Mouse (Mus musculus): ENCODE results near the gene Tchp. TPM values are rescaled to one million over a fixed set of nuclear protein-coding genes. Genes with fewer than 3 reads are reported as not detected.
A peak's percentile ranks its signal among the peaks of the same experiment; 100 is the strongest.

The Tchp gene
- polyA plus RNA-seq, 1 experiment from 2014 or later, result 5.8 TPM

GRCm38 (mm10) chr5:114717937-114718336, 10.4 kb downstream of the Tchp start:
- H3K4me2 ChIP-seq (replicated peaks; ENCODE audit: low read depth), result no peak overlapping the region
- no peaks in the 10 kb centered on the region for H3K4me1 ChIP-seq (replicated peaks; ENCODE audit: control insufficient read depth, insufficient read depth)
- DNase-seq (ENCODE audit: low spot score), result no peak
- H3K9me3 ChIP-seq (ENCODE audit: control insufficient read depth, low read length), result no peaks in the 10 kb centered on the region
- no peak overlapping the region for H3K9ac ChIP-seq (ENCODE audit: low read length)
- no peaks in the 10 kb centered on the region for H3K27me3 ChIP-seq (ENCODE audit: control insufficient read depth, insufficient read depth, low read length)
- ATAC-seq (ENCODE audit: low FRiP score, low TSS enrichment), result no peak
- no peak for TF ChIP-seq EP300 (optimal IDR thresholded peaks at IDR 0.05)
- TF ChIP-seq CTCF (IDR thresholded peaks at IDR 0.05; ENCODE audit: low read depth), result no peak
- no peak overlapping the region for H3K4me3 ChIP-seq (ENCODE audit: low read depth, low read length)
- peaks cover 17% of the 10 kb centered on the region for H3K36me3 ChIP-seq (ENCODE audit: control insufficient read depth, insufficient read depth, low read length)
- WGBS, result 93% methylated on average over 8 of the region's 8 CpGs
- H3K27ac ChIP-seq (replicated peaks), result no peak overlapping the region

DNA sequence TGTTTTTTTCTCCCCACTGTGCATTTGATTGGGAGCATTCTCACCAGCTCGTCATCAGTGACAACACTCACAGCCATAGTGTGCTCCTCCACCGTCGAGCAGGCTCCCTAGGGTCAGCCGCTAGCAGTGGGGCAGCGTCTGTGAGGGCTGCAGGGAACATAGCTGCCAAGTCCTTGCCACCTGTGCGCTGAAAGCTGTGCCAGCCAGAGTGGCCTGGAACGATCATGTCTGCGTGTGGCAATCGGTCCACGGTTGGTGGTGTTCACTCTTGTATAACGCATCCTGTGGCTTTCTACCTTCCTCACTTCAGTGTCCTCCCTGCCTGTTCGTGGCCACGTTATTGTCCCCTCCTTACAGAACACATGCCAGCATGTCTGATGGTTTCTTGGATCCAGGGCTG, 10.9 kb downstream of the Tchp start:
- WGBS, result 86% methylated on average over 13 of the region's 13 CpGs
- H3K36me3 ChIP-seq (ENCODE audit: control insufficient read depth, insufficient read depth, low read length), result peaks cover 17% of the 10 kb centered on the region

GRCm38 (mm10) chr5:114719003-114719927, 11.7 kb downstream of the Tchp start:
- Histone ChIP-seq H3K9ac (ENCODE audit: low read length) (no peak overlapping the region), H3K27ac (replicated peaks) (peak overlapping the region; percentile 67), H3K4me2 (replicated peaks; ENCODE audit: low read depth) (no peak overlapping the region), H3K4me1 (replicated peaks; ENCODE audit: control insufficient read depth, insufficient read depth) (no peaks in the 10 kb centered on the region), H3K27me3 (ENCODE audit: control insufficient read depth, insufficient read depth, low read length) (no peaks in the 10 kb centered on the region), H3K4me3 (ENCODE audit: low read depth, low read length) (no peak overlapping the region), H3K9me3 (ENCODE audit: control insufficient read depth, low read length) (no peaks in the 10 kb centered on the region), H3K36me3 (ENCODE audit: control insufficient read depth, insufficient read depth, low read length) (peaks cover 17% of the 10 kb centered on the region)
- DNase-seq (ENCODE audit: low spot score) (peak; percentile 89), ATAC-seq (ENCODE audit: low FRiP score, low TSS enrichment) (peak; percentile 96)
- TF ChIP-seq CTCF (IDR thresholded peaks at IDR 0.05; ENCODE audit: low read depth) (no peak), EP300 (optimal IDR thresholded peaks at IDR 0.05) (no peak)
- 77% methylated on average over 20 of the region's 20 CpGs for WGBS

More for the DNA sequence above, 10.9 kb downstream of the Tchp start:
- no peak for ATAC-seq (ENCODE audit: low FRiP score, low TSS enrichment)
- Histone ChIP-seq H3K4me1 (replicated peaks; ENCODE audit: control insufficient read depth, insufficient read depth) (no peaks in the 10 kb centered on the region), H3K27ac (replicated peaks) (peak overlapping the region; percentile 67), H3K4me3 (ENCODE audit: low read depth, low read length) (no peak overlapping the region), H3K27me3 (ENCODE audit: control insufficient read depth, insufficient read depth, low read length) (no peaks in the 10 kb centered on the region), H3K4me2 (replicated peaks; ENCODE audit: low read depth) (no peak overlapping the region), H3K9me3 (ENCODE audit: control insufficient read depth, low read length) (no peaks in the 10 kb centered on the region), H3K9ac (ENCODE audit: low read length) (no peak overlapping the region)
- TF ChIP-seq CTCF (IDR thresholded peaks at IDR 0.05; ENCODE audit: low read depth) (no peak), EP300 (optimal IDR thresholded peaks at IDR 0.05) (no peak)
- DNase-seq (ENCODE audit: low spot score), result no peak

- Histone ChIP-seq H3K9ac (ENCODE audit: low read length) (no peak overlapping the region), H3K27ac (replicated peaks) (no peak overlapping the region), H3K4me2 (replicated peaks; ENCODE audit: low read depth) (no peak overlapping the region), H3K9me3 (ENCODE audit: control insufficient read depth, low read length) (no peaks in the 10 kb centered on the region), H3K4me3 (ENCODE audit: low read depth, low read length) (no peak overlapping the region), H3K4me1 (replicated peaks; ENCODE audit: control insufficient read depth, insufficient read depth) (no peaks in the 10 kb centered on the region), H3K27me3 (ENCODE audit: control insufficient read depth, insufficient read depth, low read length) (no peaks in the 10 kb centered on the region), H3K36me3 (ENCODE audit: control insufficient read depth, insufficient read depth, low read length) (peaks cover 17% of the 10 kb centered on the region)
- no peak for TF ChIP-seq EP300 (optimal IDR thresholded peaks at IDR 0.05)
- no peak for TF ChIP-seq CTCF (IDR thresholded peaks at IDR 0.05; ENCODE audit: low read depth)
- DNase-seq (ENCODE audit: low spot score) (no peak), ATAC-seq (ENCODE audit: low FRiP score, low TSS enrichment) (no peak)
- WGBS, result 97% methylated on average over 6 of the region's 6 CpGs
Observed at GRCm38 (mm10) chr5:114719928-114720270, 12.3 kb downstream of the Tchp start.

DNA sequence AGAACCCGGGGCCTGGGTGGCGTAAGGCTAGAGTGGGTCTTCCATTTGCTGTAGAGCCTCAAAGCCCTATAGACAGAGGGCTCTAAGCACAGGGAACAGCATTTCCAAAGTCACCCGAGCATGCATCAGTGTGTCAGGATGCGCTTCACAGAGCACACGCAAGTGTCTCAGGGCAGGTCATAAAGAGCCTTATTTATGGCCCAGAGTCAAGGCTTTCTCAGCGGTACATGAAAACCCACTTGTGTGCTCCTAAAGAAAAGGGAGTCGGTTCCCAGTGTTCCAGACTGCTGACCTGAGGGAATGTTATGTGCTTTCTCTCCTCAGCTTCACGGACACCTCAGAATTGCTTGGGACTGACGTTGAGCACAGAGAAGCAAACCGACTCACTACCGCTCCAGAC, 13.2 kb downstream of the Tchp start:
- Histone ChIP-seq H3K27ac (replicated peaks) (no peak overlapping the region), H3K36me3 (ENCODE audit: control insufficient read depth, insufficient read depth, low read length) (peaks cover 17% of the 10 kb centered on the region), H3K9me3 (ENCODE audit: control insufficient read depth, low read length) (no peaks in the 10 kb centered on the region), H3K27me3 (ENCODE audit: control insufficient read depth, insufficient read depth, low read length) (no peaks in the 10 kb centered on the region), H3K4me3 (ENCODE audit: low read depth, low read length) (no peak overlapping the region), H3K9ac (ENCODE audit: low read length) (no peak overlapping the region), H3K4me2 (replicated peaks; ENCODE audit: low read depth) (no peak overlapping the region), H3K4me1 (replicated peaks; ENCODE audit: control insufficient read depth, insufficient read depth) (no peaks in the 10 kb centered on the region)
- TF ChIP-seq EP300 (optimal IDR thresholded peaks at IDR 0.05) (no peak), CTCF (IDR thresholded peaks at IDR 0.05; ENCODE audit: low read depth) (no peak)
- 94% methylated on average over 11 of the region's 11 CpGs for WGBS
- DNase-seq (ENCODE audit: low spot score) (no peak), ATAC-seq (ENCODE audit: low FRiP score, low TSS enrichment) (no peak)

- Histone ChIP-seq H3K27ac (replicated peaks) (no peak overlapping the region), H3K4me1 (replicated peaks; ENCODE audit: control insufficient read depth, insufficient read depth) (no peaks in the 10 kb centered on the region), H3K4me2 (replicated peaks; ENCODE audit: low read depth) (no peak overlapping the region), H3K9ac (ENCODE audit: low read length) (no peak overlapping the region), H3K27me3 (ENCODE audit: control insufficient read depth, insufficient read depth, low read length) (no peaks in the 10 kb centered on the region), H3K36me3 (ENCODE audit: control insufficient read depth, insufficient read depth, low read length) (peaks cover 15% of the 10 kb centered on the region), H3K4me3 (ENCODE audit: low read depth, low read length) (no peak overlapping the region), H3K9me3 (ENCODE audit: control insufficient read depth, low read length) (no peaks in the 10 kb centered on the region)
- ATAC-seq (ENCODE audit: low FRiP score, low TSS enrichment) (no peak), DNase-seq (ENCODE audit: low spot score) (no peak)
- no peak for TF ChIP-seq EP300 (optimal IDR thresholded peaks at IDR 0.05)
- no peak for TF ChIP-seq CTCF (IDR thresholded peaks at IDR 0.05; ENCODE audit: low read depth)
- 85% methylated on average over 10 of the region's 10 CpGs for WGBS
Observed at GRCm38 (mm10) chr5:114721969-114722368, 14.4 kb downstream of the Tchp start.

Data from stomach, postnatal 0 days (tissue).